Mouse (Mus musculus): ENCODE results near the gene Gipr. TPM values are rescaled to one million over a fixed set of nuclear protein-coding genes. Genes with fewer than 3 reads are reported as not detected.

Gene Gipr
- polyA plus RNA-seq, 1 experiment from 2014 or later, result 1.8 TPM

GRCm38 (mm10) chr7:19172874-19173273 is 6.9 kb upstream of the Gipr start:
- H3K9me3 ChIP-seq (ENCODE audit: control insufficient read depth, low read length), result no peaks in the 10 kb centered on the region
- WGBS, result 5% methylated on average over 17 of the region's 17 CpGs
- H3K36me3 ChIP-seq (ENCODE audit: control insufficient read depth, insufficient read depth, low read length), result no peaks in the 10 kb centered on the region
- no peak overlapping the region for H3K27ac ChIP-seq (ENCODE audit: low read depth, low read length)
- peak overlapping the region; percentile 38 for H3K4me2 ChIP-seq (ENCODE audit: low read depth, low read length)
- no peak for ATAC-seq (ENCODE audit: low read depth)
- peaks cover 9% of the 10 kb centered on the region for H3K4me1 ChIP-seq (ENCODE audit: control insufficient read depth, insufficient read depth, low read length)
- peak overlapping the region; percentile 11; the same call in 1 of the 2 replicates for H3K4me3 ChIP-seq (ENCODE audit: low read depth, low read length)
- H3K9ac ChIP-seq (replicated peaks; ENCODE audit: low read depth, low read length), result 0 out of 2 replicates have a peak overlapping the region, but pooled peaks have one; percentile 4
- 0 out of 2 replicates have a peak, but pooled peaks cover 3% of the 10 kb centered on the region for H3K27me3 ChIP-seq (ENCODE audit: control insufficient read depth, insufficient read depth, low read length)

- no peak overlapping the region for H3K27ac ChIP-seq (ENCODE audit: low read depth, low read length)
- no peaks in the 10 kb centered on the region for H3K27me3 ChIP-seq (ENCODE audit: control insufficient read depth, insufficient read depth, low read length)
- H3K4me3 ChIP-seq (ENCODE audit: low read depth, low read length), result no peak overlapping the region
- no peaks in the 10 kb centered on the region for H3K36me3 ChIP-seq (ENCODE audit: control insufficient read depth, insufficient read depth, low read length)
- ATAC-seq (ENCODE audit: low read depth), result no peak
- no peak overlapping the region for H3K4me2 ChIP-seq (ENCODE audit: low read depth, low read length)
- WGBS, result 47% methylated on average over 8 of the region's 8 CpGs
- no peaks in the 10 kb centered on the region for H3K4me1 ChIP-seq (ENCODE audit: control insufficient read depth, insufficient read depth, low read length)
- H3K9me3 ChIP-seq (ENCODE audit: control insufficient read depth, low read length), result no peaks in the 10 kb centered on the region
- H3K9ac ChIP-seq (replicated peaks; ENCODE audit: low read depth, low read length), result no peak overlapping the region
Measured at GRCm38 (mm10) chr7:19171831-19172230, 5.9 kb upstream of the Gipr start.

- no peak for ATAC-seq (ENCODE audit: low read depth)
- H3K4me1 ChIP-seq (ENCODE audit: control insufficient read depth, insufficient read depth, low read length), result peaks cover 2% of the 10 kb centered on the region; the same call in 1 of the 2 replicates
- H3K27ac ChIP-seq (ENCODE audit: low read depth, low read length), result no peak overlapping the region
- no peak overlapping the region for H3K4me3 ChIP-seq (ENCODE audit: low read depth, low read length)
- no peak overlapping the region for H3K9ac ChIP-seq (replicated peaks; ENCODE audit: low read depth, low read length)
- WGBS, result 59% methylated on average over 8 of the region's 8 CpGs
- no peak overlapping the region for H3K4me2 ChIP-seq (ENCODE audit: low read depth, low read length)
- H3K27me3 ChIP-seq (ENCODE audit: control insufficient read depth, insufficient read depth, low read length), result no peaks in the 10 kb centered on the region
- no peaks in the 10 kb centered on the region for H3K9me3 ChIP-seq (ENCODE audit: control insufficient read depth, low read length)
- no peaks in the 10 kb centered on the region for H3K36me3 ChIP-seq (ENCODE audit: control insufficient read depth, insufficient read depth, low read length)
Measured at GRCm38 (mm10) chr7:19170142-19170541, 4.2 kb upstream of the Gipr start.

- H3K4me1 ChIP-seq (ENCODE audit: control insufficient read depth, insufficient read depth, low read length), result peaks cover 2% of the 10 kb centered on the region; the same call in 1 of the 2 replicates
- no peaks in the 10 kb centered on the region for H3K36me3 ChIP-seq (ENCODE audit: control insufficient read depth, insufficient read depth, low read length)
- no peak overlapping the region for H3K9ac ChIP-seq (replicated peaks; ENCODE audit: low read depth, low read length)
- H3K4me3 ChIP-seq (ENCODE audit: low read depth, low read length), result no peak overlapping the region
- 61% methylated on average over 10 of the region's 10 CpGs for WGBS
- no peak for ATAC-seq (ENCODE audit: low read depth)
- no peaks in the 10 kb centered on the region for H3K9me3 ChIP-seq (ENCODE audit: control insufficient read depth, low read length)
- peaks cover under 1% of the 10 kb centered on the region; the same call in 1 of the 2 replicates for H3K27me3 ChIP-seq (ENCODE audit: control insufficient read depth, insufficient read depth, low read length)
- H3K4me2 ChIP-seq (ENCODE audit: low read depth, low read length), result no peak overlapping the region
- no peak overlapping the region for H3K27ac ChIP-seq (ENCODE audit: low read depth, low read length)
Measured at GRCm38 (mm10) chr7:19169506-19169905, 3.6 kb upstream of the Gipr start.

- Histone ChIP-seq H3K27me3 (ENCODE audit: control insufficient read depth, insufficient read depth, low read length) (peaks cover 3% of the 10 kb centered on the region; the same call in 1 of the 2 replicates), H3K27ac (ENCODE audit: low read depth, low read length) (no peak overlapping the region), H3K4me3 (ENCODE audit: low read depth, low read length) (no peak overlapping the region), H3K4me2 (ENCODE audit: low read depth, low read length) (no peak overlapping the region), H3K4me1 (ENCODE audit: control insufficient read depth, insufficient read depth, low read length) (peaks cover 2% of the 10 kb centered on the region; the same call in 1 of the 2 replicates), H3K36me3 (ENCODE audit: control insufficient read depth, insufficient read depth, low read length) (no peaks in the 10 kb centered on the region), H3K9ac (replicated peaks; ENCODE audit: low read depth, low read length) (no peak overlapping the region), H3K9me3 (ENCODE audit: control insufficient read depth, low read length) (no peaks in the 10 kb centered on the region)
- 85% methylated on average over 3 of the region's 3 CpGs for WGBS
- ATAC-seq (ENCODE audit: low read depth), result no peak
Measured at GRCm38 (mm10) chr7:19166990-19167389, 1.1 kb upstream of the Gipr start.

GRCm38 (mm10) chr7:19164978-19165377 is 949 bp downstream of the Gipr start:
- H3K4me2 ChIP-seq (ENCODE audit: low read depth, low read length), result peak overlapping the region; percentile 3; the same call in 1 of the 2 replicates
- no peaks in the 10 kb centered on the region for H3K9me3 ChIP-seq (ENCODE audit: control insufficient read depth, low read length)
- peaks cover 9% of the 10 kb centered on the region; the same call in 1 of the 2 replicates for H3K27me3 ChIP-seq (ENCODE audit: control insufficient read depth, insufficient read depth, low read length)

GRCm38 (mm10) chr7:19164189-19164588 is 1.7 kb downstream of the Gipr start:
- H3K4me3 ChIP-seq (ENCODE audit: low read depth, low read length), result no peak overlapping the region
- ATAC-seq (ENCODE audit: low read depth), result no peak
- peaks cover 12% of the 10 kb centered on the region for H3K27me3 ChIP-seq (ENCODE audit: control insufficient read depth, insufficient read depth, low read length)
- peaks cover 7% of the 10 kb centered on the region for H3K4me1 ChIP-seq (ENCODE audit: control insufficient read depth, insufficient read depth, low read length)
- H3K4me2 ChIP-seq (ENCODE audit: low read depth, low read length), result no peak overlapping the region
- H3K9me3 ChIP-seq (ENCODE audit: control insufficient read depth, low read length), result no peaks in the 10 kb centered on the region
- H3K9ac ChIP-seq (replicated peaks; ENCODE audit: low read depth, low read length), result no peak overlapping the region
- WGBS, result 4% methylated on average over 6 of the region's 6 CpGs
- H3K36me3 ChIP-seq (ENCODE audit: control insufficient read depth, insufficient read depth, low read length), result no peaks in the 10 kb centered on the region
- H3K27ac ChIP-seq (ENCODE audit: low read depth, low read length), result no peak overlapping the region

More at GRCm38 (mm10) chr7:19164978-19165377, 949 bp downstream of the Gipr start:
- no peak overlapping the region for H3K9ac ChIP-seq (replicated peaks; ENCODE audit: low read depth, low read length)
- no peaks in the 10 kb centered on the region for H3K36me3 ChIP-seq (ENCODE audit: control insufficient read depth, insufficient read depth, low read length)
- H3K4me3 ChIP-seq (ENCODE audit: low read depth, low read length), result no peak overlapping the region
- ATAC-seq (ENCODE audit: low read depth), result no peak
- 3% methylated on average over 13 of the region's 13 CpGs for WGBS
- H3K27ac ChIP-seq (ENCODE audit: low read depth, low read length), result no peak overlapping the region
- peaks cover 3% of the 10 kb centered on the region for H3K4me1 ChIP-seq (ENCODE audit: control insufficient read depth, insufficient read depth, low read length)

GRCm38 (mm10) chr7:19163752-19164151 is 2.2 kb downstream of the Gipr start:
- 26% methylated on average over 12 of the region's 12 CpGs for WGBS
- Histone ChIP-seq H3K4me1 (ENCODE audit: control insufficient read depth, insufficient read depth, low read length) (peaks cover 7% of the 10 kb centered on the region), H3K27ac (ENCODE audit: low read depth, low read length) (no peak overlapping the region), H3K4me2 (ENCODE audit: low read depth, low read length) (no peak overlapping the region), H3K27me3 (ENCODE audit: control insufficient read depth, insufficient read depth, low read length) (peaks cover 13% of the 10 kb centered on the region), H3K9me3 (ENCODE audit: control insufficient read depth, low read length) (no peaks in the 10 kb centered on the region), H3K36me3 (ENCODE audit: control insufficient read depth, insufficient read depth, low read length) (no peaks in the 10 kb centered on the region), H3K4me3 (ENCODE audit: low read depth, low read length) (no peak overlapping the region), H3K9ac (replicated peaks; ENCODE audit: low read depth, low read length) (no peak overlapping the region)
- ATAC-seq (ENCODE audit: low read depth), result no peak

- H3K36me3 ChIP-seq (ENCODE audit: control insufficient read depth, insufficient read depth, low read length), result no peaks in the 10 kb centered on the region
- peaks cover 7% of the 10 kb centered on the region for H3K4me1 ChIP-seq (ENCODE audit: control insufficient read depth, insufficient read depth, low read length)
- H3K9me3 ChIP-seq (ENCODE audit: control insufficient read depth, low read length), result no peaks in the 10 kb centered on the region
- H3K4me2 ChIP-seq (ENCODE audit: low read depth, low read length), result no peak overlapping the region
- no peak overlapping the region for H3K4me3 ChIP-seq (ENCODE audit: low read depth, low read length)
- WGBS, result 83% methylated on average over 7 of the region's 7 CpGs
- no peak overlapping the region for H3K9ac ChIP-seq (replicated peaks; ENCODE audit: low read depth, low read length)
- ATAC-seq (ENCODE audit: low read depth), result no peak
- peaks cover 13% of the 10 kb centered on the region for H3K27me3 ChIP-seq (ENCODE audit: control insufficient read depth, insufficient read depth, low read length)
- H3K27ac ChIP-seq (ENCODE audit: low read depth, low read length), result no peak overlapping the region
Measured at GRCm38 (mm10) chr7:19162928-19163327, 3.0 kb downstream of the Gipr start.
